Mouse (Mus musculus) liver, postnatal 0 days (tissue): ENCODE measurements around the gene Atp1a3.

Source experiments
- CTCF ChIP-seq: sonication (generic); IDR thresholded peaks from 2 replicates; pipeline ENCODE4 v1.5.1; 2016; ENCODE audit warnings: antibody characterized with exemption, low read depth
- EP300 ChIP-seq: IDR thresholded peaks from 2 replicates; pipeline ENCODE4 v1.6.1; 2016; ENCODE audit warnings: antibody characterized with exemption, low read depth, mild to moderate bottlenecking

GRCm38 (mm10) chr7:24947316-24948048 lies 58.3 kb downstream of the Atp1a3 start:
- no peak for TF ChIP-seq CTCF
- TF ChIP-seq EP300, result no peak
